Mouse (Mus musculus): Measurements from ENCODE around the gene Olfr458. TPM values are rescaled to one million over a fixed set of nuclear protein-coding genes. Genes with fewer than 3 reads are reported as not detected.

The Olfr458 gene
- polyA plus RNA-seq (2012; rRNA removed) = not detected in 2 replicates

DNA sequence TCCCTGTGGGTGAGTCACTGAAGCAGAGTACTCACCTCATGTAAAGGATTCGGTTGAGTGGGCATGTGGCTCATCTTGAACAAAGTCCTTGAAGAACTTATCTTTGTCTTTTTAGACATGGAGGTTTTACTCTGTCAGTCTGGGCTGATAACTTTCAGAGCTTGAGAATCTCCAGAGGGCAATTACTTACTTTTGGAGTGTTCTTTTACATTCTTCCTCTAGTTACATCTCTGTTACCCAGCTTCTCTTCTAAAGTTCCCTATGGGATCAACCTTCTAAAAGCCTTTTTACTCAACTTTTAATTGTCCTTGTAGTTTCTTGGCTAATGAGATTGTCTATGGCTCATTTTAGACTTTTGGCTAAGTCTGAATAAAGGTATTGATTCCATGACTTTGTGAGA, at the start of gene Olfr458:
Gene Olfr458 (minus strand): TSS at position 101 of the 400 bp plus-strand sequence.

DNA sequence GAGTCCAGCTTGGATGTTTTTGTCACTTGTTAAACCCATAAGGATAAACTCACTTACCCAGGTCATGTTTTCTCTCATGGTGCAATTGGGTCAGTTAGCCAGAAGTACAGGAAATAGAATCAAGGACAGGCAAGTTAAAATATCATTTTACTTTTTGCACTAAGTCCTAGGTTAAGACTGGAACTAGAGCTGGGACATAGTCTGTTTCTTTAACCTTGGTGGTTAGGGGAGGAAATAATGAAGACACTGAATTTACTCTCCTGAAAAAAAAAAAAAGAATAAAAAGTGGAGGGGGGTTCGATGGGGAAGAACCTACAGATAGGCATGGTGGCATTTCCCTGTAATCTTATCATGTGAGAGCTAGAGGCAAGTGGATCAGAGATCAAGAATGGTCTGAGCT, 22.1 kb upstream of the Olfr458 start, which contains the start of gene Olfr456:
Gene Olfr456 (minus strand): TSS at position 101 of the 400 bp plus-strand sequence.

DNA sequence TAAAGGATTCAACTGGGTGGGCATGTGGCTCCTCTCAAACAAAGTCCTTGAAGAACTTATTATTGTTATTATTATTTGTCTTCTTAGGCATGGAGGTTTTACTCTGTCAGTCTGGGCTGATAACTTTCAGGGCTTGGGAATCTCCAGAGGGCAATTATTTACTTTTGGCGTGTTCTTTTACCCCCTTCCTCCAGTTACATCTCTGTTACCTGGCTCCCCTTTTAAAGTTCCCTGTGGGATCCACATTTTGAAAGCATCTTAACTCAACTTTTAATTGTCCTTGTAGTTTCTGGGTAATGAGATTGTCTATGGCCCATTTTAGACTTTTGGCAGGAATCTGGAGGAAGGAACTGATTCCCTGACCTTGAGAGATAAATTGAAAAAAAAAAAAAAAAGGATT, 11.2 kb upstream of the Olfr458 start, which contains the start of gene Olfr457:
Gene Olfr457 (minus strand): TSS at position 101 of the 400 bp plus-strand sequence.

DNA sequence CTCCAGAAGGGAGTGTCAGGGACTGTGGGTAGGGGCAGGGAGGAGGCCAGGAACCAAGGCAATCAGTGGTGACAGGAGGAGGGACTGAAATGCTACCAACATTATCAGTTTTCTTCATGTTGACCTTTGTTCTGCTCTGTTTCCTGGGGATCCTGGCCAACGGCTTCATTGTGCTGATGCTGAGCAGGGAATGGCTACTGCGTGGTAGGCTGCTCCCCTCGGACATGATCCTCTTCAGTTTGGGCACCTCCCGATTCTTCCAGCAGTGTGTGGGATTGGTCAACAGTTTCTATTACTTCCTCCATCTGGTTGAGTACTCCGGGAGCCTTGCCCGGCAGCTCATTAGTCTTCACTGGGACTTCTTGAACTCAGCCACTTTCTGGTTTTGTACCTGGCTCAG, 30.6 kb downstream of the Olfr458 start, which contains the start of gene Tas2r126:
Gene Tas2r126 (plus strand): TSS at position 90 of the 400 bp plus-strand sequence.

Other genes with a start within 250 kb of the Olfr458 start
- gene Tas2r144, start 249.9 kb downstream of the Olfr458 start, polyA plus RNA-seq (2012; rRNA removed) = not detected in 2 replicates
- gene Gstk1, start 219.3 kb downstream of the Olfr458 start, polyA plus RNA-seq (2012; rRNA removed) = 4.6 and 5.2 TPM in 2 replicates
- 0.05 TPM in 1 of 2 replicates, not detected in the other for gene Tmem139, start 203.2 kb downstream of the Olfr458 start, polyA plus RNA-seq (2012; rRNA removed)
- gene Casp2, start 200.2 kb downstream of the Olfr458 start, polyA plus RNA-seq (2012; rRNA removed) = 26.3 and 29.7 TPM in 2 replicates
- 0.20 and 0.26 TPM in 2 replicates for gene Clcn1, start 178.5 kb downstream of the Olfr458 start, polyA plus RNA-seq (2012; rRNA removed)
- 0.06 and 0.08 TPM in 2 replicates for gene Fam131b, start 140.6 kb downstream of the Olfr458 start, polyA plus RNA-seq (2012; rRNA removed)
- 22.2 and 28.6 TPM in 2 replicates for gene Zyx, start 115.6 kb downstream of the Olfr458 start, polyA plus RNA-seq (2012; rRNA removed)
- gene Epha1, start 91.9 kb downstream of the Olfr458 start, polyA plus RNA-seq (2012; rRNA removed) = 3.7 and 4.0 TPM in 2 replicates
- not detected in 2 replicates for gene Tas2r143, start 65.0 kb downstream of the Olfr458 start, polyA plus RNA-seq (2012; rRNA removed)
- gene Tas2r135, start 59.8 kb downstream of the Olfr458 start, polyA plus RNA-seq (2012; rRNA removed) = not detected in 2 replicates
- gene Tas2r126, start 30.7 kb downstream of the Olfr458 start, polyA plus RNA-seq (2012; rRNA removed) = not detected in 2 replicates
- not detected in 2 replicates for gene Olfr457, start 11.1 kb upstream of the Olfr458 start, polyA plus RNA-seq (2012; rRNA removed)
- not detected in 2 replicates for gene Olfr456, start 22.0 kb upstream of the Olfr458 start, polyA plus RNA-seq (2012; rRNA removed)
- not detected in 2 replicates for gene Olfr455, start 82.4 kb upstream of the Olfr458 start, polyA plus RNA-seq (2012; rRNA removed)
- not detected in 2 replicates for gene Tcaf3, start 132.5 kb upstream of the Olfr458 start, polyA plus RNA-seq (2012; rRNA removed)
- gene Tcaf2, start 180.1 kb upstream of the Olfr458 start, polyA plus RNA-seq (2012; rRNA removed) = 0.08 and 0.13 TPM in 2 replicates
- 2.2 TPM in 2 replicates for gene Tcaf1, start 244.9 kb upstream of the Olfr458 start, polyA plus RNA-seq (2012; rRNA removed)

All from liver, embryonic 14 days (tissue).